Mouse (Mus musculus): Measurements from ENCODE around the gene Dek.

Dek gene

GRCm38 (mm10) chr13:47053971-47054370, 52.0 kb downstream of the Dek start:
- no peak for DNase-seq (ENCODE audit: low spot score)

- no peak for DNase-seq (ENCODE audit: low spot score)
Measured at GRCm38 (mm10) chr13:47050009-47050408, 56.0 kb downstream of the Dek start.

- DNase-seq (ENCODE audit: low spot score) = no peak
Measured at GRCm38 (mm10) chr13:47047996-47048395, 58.0 kb downstream of the Dek start.

- DNase-seq (ENCODE audit: low spot score) = no peak
Measured at GRCm38 (mm10) chr13:47044617-47044947, 61.4 kb downstream of the Dek start, which contains the start of gene Tpmt. Gene Tpmt (minus strand): TSS chr13:47044737.

GRCm38 (mm10) chr13:47043833-47044616, 62.0 kb downstream of the Dek start:
- DNase-seq (ENCODE audit: low spot score) = no peak

- peak; percentile 96 for DNase-seq (ENCODE audit: low spot score)
Measured at GRCm38 (mm10) chr13:47043030-47043680, 62.8 kb downstream of the Dek start, which contains the start of gene Kdm1b. Gene Kdm1b (plus strand): TSS chr13:47043499.

- no peak for DNase-seq (ENCODE audit: low spot score)
Measured at GRCm38 (mm10) chr13:47042024-47042633, 63.9 kb downstream of the Dek start.

- no peak for DNase-seq (ENCODE audit: low spot score)
Measured at GRCm38 (mm10) chr13:47040061-47040460, 65.9 kb downstream of the Dek start.

- DNase-seq (ENCODE audit: low spot score) = no peak
Measured at GRCm38 (mm10) chr13:47037946-47038345, 68.1 kb downstream of the Dek start.
